25 mouse cellular contexts compared by ENCODE assay signal in genomic region chr1:184019042-184019721, GRCm38 (mm10). TPM values are rescaled to one million over a fixed set of nuclear protein-coding genes. Genes with fewer than 3 reads are reported as not detected.
DNase-seq lines count a peak whose midpoint lies in the region; ATAC-seq and TF ChIP-seq lines count a peak whose summit lies in the region.
"Had no signal": no experiment of that assay in that cellular context is flagged by ENCODE, and none has a peak within 500 bp of the region (broad histone marks: within the 10 kb centered on the region; RNA-seq: fewer than 3 reads in every experiment).

No protein-coding gene starts in this region.

- H3K9ac ChIP-seq in heart, embryonic 11.5 days (ENCODE audit: low read depth, low read length) = no peak overlapping the region
- no peak overlapping the region for H3K9ac ChIP-seq in limb, embryonic 12.5 days (replicated peaks)
- H3K9ac ChIP-seq in midbrain, embryonic 12.5 days (replicated peaks) = no peak overlapping the region
- H3K9ac ChIP-seq in midbrain, postnatal 0 days (replicated peaks; ENCODE audit: low read length, poor library complexity, severe bottlenecking) = no peak overlapping the region
- H3K9ac ChIP-seq in stomach, postnatal 0 days (ENCODE audit: low read length) = no peak overlapping the region
- H3K9ac ChIP-seq: neural tube, embryonic 12.5 days had no signal

- no peak overlapping the region for H3K4me3 ChIP-seq in heart, embryonic 11.5 days (ENCODE audit: low read depth, low read length)
- H3K4me3 ChIP-seq in limb, embryonic 12.5 days (replicated peaks) = no peak overlapping the region
- H3K4me3 ChIP-seq in limb, embryonic 10.5 days = no peak overlapping the region
- H3K4me3 ChIP-seq in midbrain, embryonic 12.5 days = no peak overlapping the region
- H3K4me3 ChIP-seq in midbrain, postnatal 0 days (ENCODE audit: low read depth, low read length) = no peak overlapping the region
- no peak overlapping the region for H3K4me3 ChIP-seq in stomach, postnatal 0 days (ENCODE audit: low read depth, low read length)
- H3K4me3 ChIP-seq: forebrain, embryonic 10.5 days; gastrocnemius, adult 2 months; megakaryocyte, embryonic 14.5 days; neural tube, embryonic 12.5 days had no signal

- H3K27ac ChIP-seq in heart, embryonic 11.5 days (ENCODE audit: low read depth, low read length) = 0 out of 2 replicates have a peak overlapping the region, but pooled peaks have one; percentile 10
- H3K27ac ChIP-seq in limb, embryonic 12.5 days = no peak overlapping the region
- no peak overlapping the region for H3K27ac ChIP-seq in limb, embryonic 10.5 days
- no peak overlapping the region for H3K27ac ChIP-seq in midbrain, embryonic 12.5 days (replicated peaks)
- no peak overlapping the region for H3K27ac ChIP-seq in midbrain, postnatal 0 days (ENCODE audit: low read depth, low read length)
- 0 out of 2 replicates have a peak overlapping the region, but pooled peaks have one; percentile 40 for H3K27ac ChIP-seq in stomach, postnatal 0 days (replicated peaks)
- H3K27ac ChIP-seq: forebrain, embryonic 10.5 days; gastrocnemius, adult 2 months; neural tube, embryonic 12.5 days had no signal

- no peaks in the 10 kb centered on the region for H3K27me3 ChIP-seq in heart, embryonic 11.5 days (ENCODE audit: control insufficient read depth, insufficient read depth, low read length)
- H3K27me3 ChIP-seq in limb, embryonic 12.5 days = no peaks in the 10 kb centered on the region
- H3K27me3 ChIP-seq in limb, embryonic 10.5 days (ENCODE audit: low read depth, poor library complexity, severe bottlenecking) = no peaks in the 10 kb centered on the region
- no peaks in the 10 kb centered on the region for H3K27me3 ChIP-seq in midbrain, embryonic 12.5 days
- no peaks in the 10 kb centered on the region for H3K27me3 ChIP-seq in midbrain, postnatal 0 days (ENCODE audit: insufficient read depth, low read length)
- no peaks in the 10 kb centered on the region for H3K27me3 ChIP-seq in stomach, postnatal 0 days (ENCODE audit: control insufficient read depth, insufficient read depth, low read length)
- H3K27me3 ChIP-seq: neural tube, embryonic 12.5 days had no signal

- no peak for TF ChIP-seq CTCF in midbrain, postnatal 0 days (IDR thresholded peaks at IDR 0.05)
- TF ChIP-seq CTCF in stomach, postnatal 0 days (IDR thresholded peaks at IDR 0.05; ENCODE audit: low read depth) = no peak

- 48% methylated on average over 6 of the region's 6 CpGs for WGBS in heart, embryonic 11.5 days (ENCODE audit: insufficient replicate concordance)
- WGBS in limb, embryonic 12.5 days = 44% methylated on average over 6 of the region's 6 CpGs
- 42% methylated on average over 6 of the region's 6 CpGs for WGBS in limb, embryonic 10.5 days
- WGBS in midbrain, embryonic 12.5 days = 51% methylated on average over 6 of the region's 6 CpGs
- WGBS in midbrain, postnatal 0 days = 52% methylated on average over 6 of the region's 6 CpGs
- WGBS in stomach, postnatal 0 days = 43% methylated on average over 6 of the region's 6 CpGs

- no peak for TF ChIP-seq EP300 in stomach, postnatal 0 days (optimal IDR thresholded peaks at IDR 0.05)

- 0 out of 2 replicates have a peak, but pooled peaks cover 10% of the 10 kb centered on the region for H3K4me1 ChIP-seq in heart, embryonic 11.5 days (ENCODE audit: control insufficient read depth, insufficient read depth, low read length)
- H3K4me1 ChIP-seq in limb, embryonic 12.5 days (replicated peaks) = peaks cover 9% of the 10 kb centered on the region; the same call in 1 of the 2 replicates
- H3K4me1 ChIP-seq in limb, embryonic 10.5 days = peaks cover 9% of the 10 kb centered on the region
- H3K4me1 ChIP-seq in midbrain, embryonic 12.5 days = peaks cover 5% of the 10 kb centered on the region; the same call in 1 of the 2 replicates
- no peaks in the 10 kb centered on the region for H3K4me1 ChIP-seq in midbrain, postnatal 0 days (ENCODE audit: insufficient read depth, low read length)
- H3K4me1 ChIP-seq in stomach, postnatal 0 days (replicated peaks; ENCODE audit: control insufficient read depth, insufficient read depth) = no peaks in the 10 kb centered on the region
- H3K4me1 ChIP-seq: neural tube, embryonic 12.5 days had no signal

- no peak overlapping the region for H3K4me2 ChIP-seq in heart, embryonic 11.5 days
- H3K4me2 ChIP-seq in limb, embryonic 12.5 days = no peak overlapping the region
- no peak overlapping the region for H3K4me2 ChIP-seq in midbrain, embryonic 12.5 days (replicated peaks)
- H3K4me2 ChIP-seq in midbrain, postnatal 0 days (ENCODE audit: low read depth, low read length, poor library complexity, severe bottlenecking) = no peak overlapping the region
- H3K4me2 ChIP-seq in stomach, postnatal 0 days (replicated peaks; ENCODE audit: low read depth) = no peak overlapping the region
- H3K4me2 ChIP-seq: neural tube, embryonic 12.5 days had no signal

- H3K9me3 ChIP-seq in heart, embryonic 11.5 days (replicated peaks; ENCODE audit: control insufficient read depth, low read length) = no peaks in the 10 kb centered on the region
- no peaks in the 10 kb centered on the region for H3K9me3 ChIP-seq in limb, embryonic 12.5 days
- H3K9me3 ChIP-seq in limb, embryonic 10.5 days (replicated peaks) = no peaks in the 10 kb centered on the region
- no peaks in the 10 kb centered on the region for H3K9me3 ChIP-seq in midbrain, embryonic 12.5 days
- no peaks in the 10 kb centered on the region for H3K9me3 ChIP-seq in midbrain, postnatal 0 days (ENCODE audit: low read length)
- H3K9me3 ChIP-seq in stomach, postnatal 0 days (ENCODE audit: control insufficient read depth, low read length) = no peaks in the 10 kb centered on the region
- H3K9me3 ChIP-seq: forebrain, embryonic 10.5 days; megakaryocyte, embryonic 14.5 days; neural tube, embryonic 12.5 days had no signal

- no peaks in the 10 kb centered on the region for H3K36me3 ChIP-seq in heart, embryonic 11.5 days (ENCODE audit: control insufficient read depth, insufficient read depth, low read length)
- H3K36me3 ChIP-seq in limb, embryonic 12.5 days = no peaks in the 10 kb centered on the region
- H3K36me3 ChIP-seq in limb, embryonic 10.5 days = no peaks in the 10 kb centered on the region
- H3K36me3 ChIP-seq in midbrain, embryonic 12.5 days = no peaks in the 10 kb centered on the region
- no peaks in the 10 kb centered on the region for H3K36me3 ChIP-seq in midbrain, postnatal 0 days (ENCODE audit: insufficient read depth, low read length)
- H3K36me3 ChIP-seq in stomach, postnatal 0 days (ENCODE audit: control insufficient read depth, insufficient read depth, low read length) = no peaks in the 10 kb centered on the region
- H3K36me3 ChIP-seq: forebrain, embryonic 10.5 days; neural tube, embryonic 12.5 days had no signal

- no peak for DNase-seq in heart, postnatal 4 days
- no peak for DNase-seq in limb, embryonic 10.5 days (ENCODE audit: low spot score)
- no peak for DNase-seq in midbrain, postnatal 0 days (ENCODE audit: low spot score)
- no peak for DNase-seq in stomach, postnatal 0 days (ENCODE audit: low spot score)
- DNase-seq in cerebellum, postnatal 14 days = no peak
- DNase-seq: adrenal gland, postnatal 25 days; B cell, adult 2 months; cerebellum, adult 11 months; cerebellum, postnatal 25 days; embryo, embryonic 11 days; gastrocnemius, adult 2 months; kidney, adult 2 months; kidney, postnatal 14 days; liver; lung, postnatal 14 days; right cerebral cortex, postnatal 4 days; thymus, postnatal 14 days had no signal

- ATAC-seq in heart, embryonic 11.5 days (replicated peaks; ENCODE audit: insufficient number of reproducible peaks, low FRiP score, low TSS enrichment) = peak; percentile 66
- ATAC-seq in limb, embryonic 12.5 days (ENCODE audit: insufficient number of reproducible peaks, insufficient read depth, low FRiP score, low TSS enrichment, low read depth) = peak; percentile 42; the same call in 1 of the 2 replicates
- 0 out of 2 replicates have a peak, but pooled peaks have one; percentile 38 for ATAC-seq in midbrain, embryonic 12.5 days (ENCODE audit: low FRiP score, low read depth)
- ATAC-seq in midbrain, postnatal 0 days (ENCODE audit: low FRiP score) = no peak
- ATAC-seq in stomach, postnatal 0 days (ENCODE audit: low FRiP score, low TSS enrichment) = peak; percentile 42; the same call in 1 of the 2 replicates
- ATAC-seq: activated CD4-positive, CD25-positive, alpha-beta regulatory T cell, adult 4 months had no signal

RNA-seq across cellular contexts. Expression of gene Dusp10, which starts 6.1 kb away (rescaled TPM):
- 14.4 and 14.8 TPM in 2 replicates for polyA plus RNA-seq in heart, embryonic 11.5 days (2014; fragmentation: Nextera tagmentation; extraction: Ambion mirVana)
- 10 to 100 TPM; 11.3 to 13.8 TPM for total RNA-seq in heart, postnatal 4 days (2021)
- polyA plus RNA-seq in limb, embryonic 12.5 days (2016; fragmentation: Nextera tagmentation; extraction: Ambion mirVana) = 7.0 and 7.7 TPM in 2 replicates
- 3.1 and 3.5 TPM in 2 replicates for polyA plus RNA-seq in limb, embryonic 10.5 days (2016; fragmentation: Nextera tagmentation; extraction: Ambion mirVana)
- polyA plus RNA-seq in midbrain, embryonic 12.5 days (2016; fragmentation: Nextera tagmentation; extraction: Ambion mirVana) = 9.0 and 10.3 TPM in 2 replicates
- total RNA-seq in midbrain, postnatal 0 days (2014; rRNA removed) = 10.5 and 11.4 TPM in 2 replicates
- polyA plus RNA-seq in midbrain, postnatal 0 days (2015; fragmentation: Nextera tagmentation; extraction: Ambion mirVana) = 4.5 and 6.0 TPM in 2 replicates
- polyA plus RNA-seq in stomach, postnatal 0 days (2015; fragmentation: Nextera tagmentation; extraction: Ambion mirVana) = 4.2 and 6.5 TPM in 2 replicates

RNA-seq across cellular contexts. Expression of gene 1700056E22Rik, which starts 14.9 kb away (rescaled TPM):
- 1.8 and 2.5 TPM in 2 replicates for polyA plus RNA-seq in heart, embryonic 11.5 days (2014; fragmentation: Nextera tagmentation; extraction: Ambion mirVana)
- 1 to 10 TPM; 1.8 to 2.6 TPM for total RNA-seq in heart, postnatal 4 days (2021)
- 0.73 and 1.3 TPM in 2 replicates for polyA plus RNA-seq in limb, embryonic 12.5 days (2016; fragmentation: Nextera tagmentation; extraction: Ambion mirVana)
- polyA plus RNA-seq in limb, embryonic 10.5 days (2016; fragmentation: Nextera tagmentation; extraction: Ambion mirVana) = 0.56 and 0.96 TPM in 2 replicates
- 1.7 and 2.8 TPM in 2 replicates for polyA plus RNA-seq in midbrain, embryonic 12.5 days (2016; fragmentation: Nextera tagmentation; extraction: Ambion mirVana)
- 1.1 and 1.6 TPM in 2 replicates for total RNA-seq in midbrain, postnatal 0 days (2014; rRNA removed)
- polyA plus RNA-seq in midbrain, postnatal 0 days (2015; fragmentation: Nextera tagmentation; extraction: Ambion mirVana) = 1.2 and 1.4 TPM in 2 replicates
- 1.6 and 2.6 TPM in 2 replicates for polyA plus RNA-seq in stomach, postnatal 0 days (2015; fragmentation: Nextera tagmentation; extraction: Ambion mirVana)
- total RNA-seq: granulocyte monocyte progenitor cell, adult 5-6 weeks had no signal

Comparison
In these comparisons a context has a peak if more than half of its experiments do, and no peak if none do; other contexts are left out.
1. H3K27ac ChIP-seq: peak in heart, embryonic 11.5 days (single experiment) and stomach, postnatal 0 days (single experiment); none in limb, embryonic 12.5 days (single experiment), limb, embryonic 10.5 days (single experiment), midbrain, embryonic 12.5 days (single experiment) and midbrain, postnatal 0 days (single experiment).